Mouse (Mus musculus) heart, embryonic 14.5 days (tissue): Measurements from ENCODE around the gene Naa15. TPM values are rescaled to one million over a fixed set of nuclear protein-coding genes. Genes with fewer than 3 reads are reported as not detected.
A peak's percentile ranks its signal among the peaks of the same experiment; 100 is the strongest.
"Not testable (repeated sequence)": the region's sequence is repeated elsewhere in the genome, so short reads cannot be mapped to it uniquely, and the experiment has no call there.

Experiments
- ATAC-seq: fragments of 200-750 bp; cut with Nextera tagmentation; 2 replicates; pipeline ENCODE4 v1.8.0; 2017; ENCODE audit warnings: low read depth, moderate TSS enrichment; ENCODE audit not compliant: insufficient number of reproducible peaks, insufficient read depth, low FRiP score
- H3K27ac ChIP-seq, 2 experiments: fragments of 200-500 bp in 1 of 2; fragments of 300-500 bp in 1 of 2; sonication (generic) in 1 of 2; replicated peaks in 1 of 2; 2 replicates each; pipeline ENCODE4 v1.5.1; 2012 to 2014; ENCODE audit warnings: low read depth in 2 of 2, low read length in 2 of 2, control low read depth in 1 of 2, mild to moderate bottlenecking in 1 of 2, mixed read lengths in 1 of 2; ENCODE audit not compliant: control insufficient read depth in 1 of 2, insufficient read depth in 1 of 2
- H3K27me3 ChIP-seq: fragments of 300-500 bp; sonication (generic); 2 replicates; pipeline ENCODE4 v1.6.1; 2014; ENCODE audit warnings: mild to moderate bottlenecking, low read length, control low read depth; ENCODE audit not compliant: control insufficient read depth, insufficient read depth
- H3K36me3 ChIP-seq: fragments of 300-500 bp; sonication (generic); 2 replicates; pipeline ENCODE4 v1.6.1; 2014; ENCODE audit warnings: mild to moderate bottlenecking, control low read depth, low read length, mixed read lengths; ENCODE audit not compliant: control insufficient read depth, insufficient read depth
- H3K4me1 ChIP-seq, 2 experiments: fragments of 200-500 bp in 1 of 2; fragments of 300-500 bp in 1 of 2; sonication (generic) in 1 of 2; 2 replicates each; pipeline ENCODE4 v1.6.1; 2012 to 2014; ENCODE audit warnings: low read length in 2 of 2, control low read depth in 1 of 2, mixed read lengths in 1 of 2; ENCODE audit not compliant: control insufficient read depth in 2 of 2, insufficient read depth in 2 of 2
- H3K4me2 ChIP-seq: fragments of 300-500 bp; sonication (generic); 2 replicates; pipeline ENCODE4 v1.6.1; 2014; ENCODE audit warnings: mild to moderate bottlenecking, low read length
- H3K4me3 ChIP-seq, 2 experiments: fragments of 200-500 bp in 1 of 2; fragments of 300-500 bp in 1 of 2; sonication (generic) in 1 of 2; 2 replicates each; pipeline ENCODE4 v1.5.1; 2012 to 2014; ENCODE audit warnings: low read length in 2 of 2, mild to moderate bottlenecking in 2 of 2, control low read depth in 1 of 2, low read depth in 1 of 2, moderate library complexity in 1 of 2; ENCODE audit not compliant: control insufficient read depth in 1 of 2, insufficient read depth in 1 of 2
- H3K9ac ChIP-seq: fragments of 300-500 bp; sonication (generic); 2 replicates; pipeline ENCODE4 v1.6.1; 2014; ENCODE audit warnings: mild to moderate bottlenecking, low read length
- H3K9me3 ChIP-seq: fragments of 300-500 bp; sonication (generic); 2 replicates; pipeline ENCODE4 v1.6.1; 2016; ENCODE audit warnings: low read length, control low read depth; ENCODE audit not compliant: control insufficient read depth
- whole genome bisulfite sequencing: fragments of 180-500 bp; shearing (Covaris S2); extraction: QIAGEN DNeasy Blood & Tissue Kit; methylation state at CpG from one replicate; pipeline ENCODE4 v1.1.7; 2014; 5-methylcytosine and 5-hydroxymethylcytosine counted together
- polyA plus RNA-seq: library from polyadenylated mRNA; unstranded; fragments of >200 nt; fragmentation: Nextera tagmentation; extraction: Ambion mirVana; gene quantifications from 2 replicates; pipeline ENCODE4 v1.2.1, GENCODE M21; 2014

Naa15 gene
- polyA plus RNA-seq, 1 experiment from 2014 or later = 28.9 TPM

GRCm38 (mm10) chr3:51386441-51387133 lies 28.4 kb upstream of the Naa15 start:
- 50% methylated on average over 12 of the region's 12 CpGs for WGBS
- no peaks in the 10 kb centered on the region for H3K9me3 ChIP-seq
- H3K27me3 ChIP-seq = no peaks in the 10 kb centered on the region
- no peak overlapping the region for H3K9ac ChIP-seq
- peaks cover 6 to 8% of the 10 kb centered on the region in 2 experiments; a peak in 3 of 4 replicates for H3K4me1 ChIP-seq
- no peak overlapping the region for H3K27ac ChIP-seq
- no peak overlapping the region for H3K4me2 ChIP-seq
- ATAC-seq = no peak
- no peaks in the 10 kb centered on the region for H3K36me3 ChIP-seq
- H3K4me3 ChIP-seq = no peak overlapping the region

DNA sequence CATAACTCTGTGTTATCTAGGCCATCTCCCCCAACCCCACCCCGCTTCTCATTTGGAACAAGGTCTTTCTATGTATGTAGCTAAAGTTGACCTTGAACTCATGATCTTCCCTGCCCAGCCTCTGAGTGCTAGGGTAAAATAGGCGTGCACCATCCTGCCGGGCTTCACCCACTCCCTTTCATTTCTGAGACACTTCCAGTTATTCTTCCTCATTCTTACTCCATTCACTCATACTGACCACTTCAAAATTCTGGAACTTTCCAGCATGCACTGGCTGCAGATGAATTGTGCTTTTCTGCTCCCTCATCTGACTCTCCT lies 27.9 kb upstream of the Naa15 start:
- no peaks in the 10 kb centered on the region for H3K9me3 ChIP-seq
- no peak overlapping the region for H3K27ac ChIP-seq
- no peak for ATAC-seq
- H3K4me2 ChIP-seq = no peak overlapping the region
- H3K4me1 ChIP-seq = peaks cover 6 to 8% of the 10 kb centered on the region in 2 experiments; a peak in 3 of 4 replicates
- no peaks in the 10 kb centered on the region for H3K27me3 ChIP-seq
- no peaks in the 10 kb centered on the region for H3K36me3 ChIP-seq
- H3K9ac ChIP-seq = no peak overlapping the region
- no peak overlapping the region for H3K4me3 ChIP-seq
- 82% methylated on average over 3 of the region's 3 CpGs for WGBS

GRCm38 (mm10) chr3:51387868-51388381 lies 27.0 kb upstream of the Naa15 start:
- peaks cover 6 to 8% of the 10 kb centered on the region in 2 experiments; a peak in 3 of 4 replicates for H3K4me1 ChIP-seq
- H3K9me3 ChIP-seq = no peaks in the 10 kb centered on the region
- H3K27ac ChIP-seq = no peak overlapping the region
- no peak overlapping the region for H3K9ac ChIP-seq
- ATAC-seq = no peak
- no peak overlapping the region for H3K4me3 ChIP-seq
- no peaks in the 10 kb centered on the region for H3K27me3 ChIP-seq
- 53% methylated on average over 8 of the region's 8 CpGs for WGBS
- H3K36me3 ChIP-seq = no peaks in the 10 kb centered on the region
- H3K4me2 ChIP-seq = no peak overlapping the region

DNA sequence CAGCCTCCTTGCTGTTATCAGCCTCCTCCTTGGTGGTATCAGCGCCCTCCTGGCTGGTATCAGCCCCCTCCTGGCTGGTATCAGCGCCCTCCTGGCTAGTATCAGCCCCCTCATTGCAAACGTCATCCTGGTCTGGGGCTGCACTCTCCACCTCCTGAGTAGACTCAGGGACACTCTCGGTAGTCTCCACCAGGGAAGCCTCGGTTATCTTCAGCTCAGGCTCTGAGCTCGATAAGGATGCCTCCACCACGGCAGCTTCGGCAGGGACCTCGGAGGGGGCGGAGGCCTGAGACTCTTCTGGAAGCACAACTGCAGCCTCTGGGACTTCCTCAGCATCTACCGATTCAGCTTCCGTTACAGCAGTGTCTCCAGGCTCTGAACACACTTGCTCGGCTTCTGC lies 26.0 kb upstream of the Naa15 start:
- 1% methylated on average over 13 of the region's 13 CpGs for WGBS
- Histone ChIP-seq H3K4me3 (peak overlapping the region; percentile 11 to 27; a peak in 3 of 4 replicates), H3K9ac (peak overlapping the region; percentile 54), H3K27me3 (no peaks in the 10 kb centered on the region), H3K4me2 (peak overlapping the region; percentile 59), H3K27ac (no peak overlapping the region), H3K4me1 (peaks cover 6 to 8% of the 10 kb centered on the region in 2 experiments; a peak in 3 of 4 replicates), H3K36me3 (no peaks in the 10 kb centered on the region), H3K9me3 (no peaks in the 10 kb centered on the region)
- ATAC-seq = no peak

- no peak overlapping the region for H3K4me3 ChIP-seq
- no peak overlapping the region for H3K9ac ChIP-seq
- peaks cover 6 to 8% of the 10 kb centered on the region in 2 experiments; a peak in 3 of 4 replicates for H3K4me1 ChIP-seq
- WGBS = 84% methylated on average over 5 of the region's 5 CpGs
- H3K27ac ChIP-seq = no peak overlapping the region
- no peaks in the 10 kb centered on the region for H3K36me3 ChIP-seq
- no peaks in the 10 kb centered on the region for H3K9me3 ChIP-seq
- peaks cover 9% of the 10 kb centered on the region for H3K27me3 ChIP-seq
- no peak overlapping the region for H3K4me2 ChIP-seq
- ATAC-seq = no peak
Measured at GRCm38 (mm10) chr3:51391095-51391494, 23.9 kb upstream of the Naa15 start.

DNA sequence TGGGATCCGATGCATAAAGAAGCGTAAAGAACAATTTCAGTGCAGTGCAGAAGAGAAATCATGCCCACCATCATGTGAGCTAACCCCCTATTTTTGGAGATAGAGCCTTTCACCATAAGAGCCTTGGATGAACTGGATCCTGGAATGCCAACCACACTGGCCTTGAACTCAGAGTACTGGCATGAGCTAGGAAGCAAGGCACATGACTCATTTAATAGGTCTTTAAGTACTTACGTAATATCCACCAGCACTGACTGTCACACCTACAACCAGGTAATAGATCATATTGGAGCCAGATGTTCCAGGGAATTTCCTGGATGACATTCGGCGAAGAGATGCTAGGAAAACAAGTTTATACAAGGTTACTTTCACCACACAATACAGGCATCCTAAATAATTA lies 23.4 kb upstream of the Naa15 start:
- peaks cover 10% of the 10 kb centered on the region for H3K27me3 ChIP-seq
- peaks cover 6 to 8% of the 10 kb centered on the region in 2 experiments; a peak in 3 of 4 replicates for H3K4me1 ChIP-seq
- WGBS = 96% methylated on average over 5 of the region's 5 CpGs
- no peak overlapping the region for H3K9ac ChIP-seq
- H3K4me3 ChIP-seq = no peak overlapping the region
- ATAC-seq = no peak
- no peak overlapping the region for H3K4me2 ChIP-seq
- H3K9me3 ChIP-seq = no peaks in the 10 kb centered on the region
- H3K36me3 ChIP-seq = no peaks in the 10 kb centered on the region
- H3K27ac ChIP-seq = no peak overlapping the region

- 89% methylated on average over 3 of the region's 3 CpGs for WGBS
- not testable (repeated sequence) for H3K36me3 ChIP-seq, H3K27ac ChIP-seq, ATAC-seq, H3K9me3 ChIP-seq, H3K4me3 ChIP-seq, H3K9ac ChIP-seq, H3K27me3 ChIP-seq, H3K4me2 ChIP-seq
- H3K4me1 ChIP-seq = peaks cover 6 to 10% of the 10 kb centered on the region in 2 experiments; a peak in 3 of 4 replicates
Measured at GRCm38 (mm10) chr3:51393018-51393417, 21.9 kb upstream of the Naa15 start.

- no peaks in the 10 kb centered on the region for H3K36me3 ChIP-seq
- WGBS = 92% methylated on average over 2 of the region's 2 CpGs
- ATAC-seq = no peak
Measured at GRCm38 (mm10) chr3:51393651-51394050, 21.3 kb upstream of the Naa15 start.

More at GRCm38 (mm10) chr3:51393651-51394050, 21.3 kb upstream of the Naa15 start:
- H3K4me1 ChIP-seq = peaks cover 5 to 12% of the 10 kb centered on the region in 2 experiments; a peak in 3 of 4 replicates
- H3K4me3 ChIP-seq = no peak overlapping the region
- peaks cover 10% of the 10 kb centered on the region for H3K27me3 ChIP-seq
- H3K27ac ChIP-seq = no peak overlapping the region
- H3K9me3 ChIP-seq = no peaks in the 10 kb centered on the region
- no peak overlapping the region for H3K9ac ChIP-seq
- H3K4me2 ChIP-seq = no peak overlapping the region
